Mouse (Mus musculus): ENCODE measurements around the gene Cttnbp2nl. TPM values are rescaled to one million over a fixed set of nuclear protein-coding genes. Genes with fewer than 3 reads are reported as not detected.

Cttnbp2nl gene
- total and polyA plus RNA-seq, 2 experiments from 2014 or later: 24.9 to 42.4 TPM

GRCm38 (mm10) chr3:104962866-104963265 is 90.1 kb downstream of the Cttnbp2nl start:
- ATAC-seq (no peak), DNase-seq (ENCODE audit: low spot score) (no peak)
- Histone ChIP-seq H3K4me1 (ENCODE audit: insufficient read depth, low read length) (no peaks in the 10 kb centered on the region), H3K9ac (replicated peaks; ENCODE audit: low read length) (no peak overlapping the region), H3K4me3 (ENCODE audit: low read length) (no peak overlapping the region), H3K9me3 (ENCODE audit: low read length) (no peaks in the 10 kb centered on the region), H3K4me2 (ENCODE audit: low read depth, low read length) (no peak overlapping the region), H3K27me3 (ENCODE audit: insufficient read depth, low read length) (peaks cover 12% of the 10 kb centered on the region; the same call in 1 of the 2 replicates), H3K27ac (no peak overlapping the region), H3K36me3 (ENCODE audit: insufficient read depth, low read length) (no peaks in the 10 kb centered on the region)
- no peak for TF ChIP-seq CTCF (IDR thresholded peaks at IDR 0.05; ENCODE audit: low read depth)
- 15% methylated on average over 5 of the region's 5 CpGs for WGBS

GRCm38 (mm10) chr3:104962141-104962611 is 90.8 kb downstream of the Cttnbp2nl start:
- TF ChIP-seq CTCF (IDR thresholded peaks at IDR 0.05; ENCODE audit: low read depth): no peak
- H3K9ac ChIP-seq (replicated peaks; ENCODE audit: low read length): peak overlapping the region; percentile 45
- no peaks in the 10 kb centered on the region for H3K4me1 ChIP-seq (ENCODE audit: insufficient read depth, low read length)
- H3K36me3 ChIP-seq (ENCODE audit: insufficient read depth, low read length): no peaks in the 10 kb centered on the region
- peak overlapping the region; percentile 52 for H3K4me3 ChIP-seq (ENCODE audit: low read length)
- ATAC-seq (no peak), DNase-seq (ENCODE audit: low spot score) (no peak)
- H3K27me3 ChIP-seq (ENCODE audit: insufficient read depth, low read length): peaks cover 12% of the 10 kb centered on the region; the same call in 1 of the 2 replicates
- under 1% methylated on average over 30 of the region's 31 CpGs for WGBS
- H3K4me2 ChIP-seq (ENCODE audit: low read depth, low read length): peak overlapping the region; percentile 59
- H3K9me3 ChIP-seq (ENCODE audit: low read length): no peaks in the 10 kb centered on the region
- no peak overlapping the region for H3K27ac ChIP-seq

GRCm38 (mm10) chr3:104961066-104962059 is 91.6 kb downstream of the Cttnbp2nl start, which contains the start of gene Wnt2b:
Gene Wnt2b, minus strand, starts transcription at chr3:104961921.
- Histone ChIP-seq H3K4me1 (ENCODE audit: insufficient read depth, low read length) (no peaks in the 10 kb centered on the region), H3K27ac (no peak within 1 kb of the TSS), H3K9ac (replicated peaks; ENCODE audit: low read length) (peak within 1 kb of the TSS; percentile 45), H3K4me3 (ENCODE audit: low read length) (peak within 1 kb of the TSS; percentile 52), H3K36me3 (ENCODE audit: insufficient read depth, low read length) (no peaks in the 10 kb centered on the region), H3K27me3 (ENCODE audit: insufficient read depth, low read length) (peaks cover 12% of the 10 kb centered on the region; the same call in 1 of the 2 replicates), H3K4me2 (ENCODE audit: low read depth, low read length) (peak within 1 kb of the TSS; percentile 59), H3K9me3 (ENCODE audit: low read length) (no peaks in the 10 kb centered on the region)
- 2% methylated on average over 68 of the region's 87 CpGs for WGBS
- peak; percentile 67 for ATAC-seq
- no peak for TF ChIP-seq CTCF (IDR thresholded peaks at IDR 0.05; ENCODE audit: low read depth)
- peak; percentile 25 for DNase-seq (ENCODE audit: low spot score)

GRCm38 (mm10) chr3:104960026-104961000 is 92.6 kb downstream of the Cttnbp2nl start:
- H3K4me3 ChIP-seq (ENCODE audit: low read length): no peak overlapping the region
- DNase-seq (ENCODE audit: low spot score) (no peak), ATAC-seq (no peak)
- no peaks in the 10 kb centered on the region for H3K36me3 ChIP-seq (ENCODE audit: insufficient read depth, low read length)
- H3K27ac ChIP-seq: no peak overlapping the region
- 12% methylated on average over 19 of the region's 19 CpGs for WGBS
- no peaks in the 10 kb centered on the region for H3K9me3 ChIP-seq (ENCODE audit: low read length)
- TF ChIP-seq CTCF (IDR thresholded peaks at IDR 0.05; ENCODE audit: low read depth): no peak
- H3K4me2 ChIP-seq (ENCODE audit: low read depth, low read length): peak overlapping the region; percentile 59; the same call in 1 of the 2 replicates
- peaks cover 12% of the 10 kb centered on the region; the same call in 1 of the 2 replicates for H3K27me3 ChIP-seq (ENCODE audit: insufficient read depth, low read length)
- no peaks in the 10 kb centered on the region for H3K4me1 ChIP-seq (ENCODE audit: insufficient read depth, low read length)
- no peak overlapping the region for H3K9ac ChIP-seq (replicated peaks; ENCODE audit: low read length)

- Histone ChIP-seq H3K4me2 (ENCODE audit: low read depth, low read length) (no peak overlapping the region), H3K4me1 (ENCODE audit: insufficient read depth, low read length) (no peaks in the 10 kb centered on the region), H3K4me3 (ENCODE audit: low read length) (no peak overlapping the region), H3K9ac (replicated peaks; ENCODE audit: low read length) (no peak overlapping the region), H3K27ac (no peak overlapping the region), H3K36me3 (ENCODE audit: insufficient read depth, low read length) (no peaks in the 10 kb centered on the region; the same call in 1 of the 2 replicates), H3K9me3 (ENCODE audit: low read length) (no peaks in the 10 kb centered on the region), H3K27me3 (ENCODE audit: insufficient read depth, low read length) (no peaks in the 10 kb centered on the region; the same call in 1 of the 2 replicates)
- ATAC-seq (0 out of 2 replicates have a peak, but pooled peaks have one; percentile 28), DNase-seq (ENCODE audit: low spot score) (no peak)
- no peak for TF ChIP-seq CTCF (IDR thresholded peaks at IDR 0.05; ENCODE audit: low read depth)
- WGBS: 67% methylated on average over 6 of the region's 6 CpGs
These were observed 96.8 kb downstream of the Cttnbp2nl start for GRCm38 (mm10) chr3:104956131-104956581.

GRCm38 (mm10) chr3:104954551-104954950 is 98.4 kb downstream of the Cttnbp2nl start:
- 95% methylated on average over 15 of the region's 15 CpGs for WGBS
- no peaks in the 10 kb centered on the region for H3K27me3 ChIP-seq (ENCODE audit: insufficient read depth, low read length)
- no peak overlapping the region for H3K9ac ChIP-seq (replicated peaks; ENCODE audit: low read length)
- no peaks in the 10 kb centered on the region for H3K4me1 ChIP-seq (ENCODE audit: insufficient read depth, low read length)
- H3K4me2 ChIP-seq (ENCODE audit: low read depth, low read length): no peak overlapping the region
- H3K9me3 ChIP-seq (ENCODE audit: low read length): no peaks in the 10 kb centered on the region
- DNase-seq (ENCODE audit: low spot score): no peak
- no peak for TF ChIP-seq CTCF (IDR thresholded peaks at IDR 0.05; ENCODE audit: low read depth)
- no peak overlapping the region for H3K27ac ChIP-seq
- no peak for ATAC-seq
- H3K36me3 ChIP-seq (ENCODE audit: insufficient read depth, low read length): peaks cover 8% of the 10 kb centered on the region; the same call in 1 of the 2 replicates
- no peak overlapping the region for H3K4me3 ChIP-seq (ENCODE audit: low read length)
